Mouse (Mus musculus): Measurements from ENCODE around the gene 2610044O15Rik8. TPM values are rescaled to one million over a fixed set of nuclear protein-coding genes. Genes with fewer than 3 reads are reported as not detected.

2610044O15Rik8 gene
- 0.12 and 0.14 TPM in 2 replicates for polyA plus RNA-seq (2012; rRNA removed; ENCODE audit: low replicate concordance)

DNA sequence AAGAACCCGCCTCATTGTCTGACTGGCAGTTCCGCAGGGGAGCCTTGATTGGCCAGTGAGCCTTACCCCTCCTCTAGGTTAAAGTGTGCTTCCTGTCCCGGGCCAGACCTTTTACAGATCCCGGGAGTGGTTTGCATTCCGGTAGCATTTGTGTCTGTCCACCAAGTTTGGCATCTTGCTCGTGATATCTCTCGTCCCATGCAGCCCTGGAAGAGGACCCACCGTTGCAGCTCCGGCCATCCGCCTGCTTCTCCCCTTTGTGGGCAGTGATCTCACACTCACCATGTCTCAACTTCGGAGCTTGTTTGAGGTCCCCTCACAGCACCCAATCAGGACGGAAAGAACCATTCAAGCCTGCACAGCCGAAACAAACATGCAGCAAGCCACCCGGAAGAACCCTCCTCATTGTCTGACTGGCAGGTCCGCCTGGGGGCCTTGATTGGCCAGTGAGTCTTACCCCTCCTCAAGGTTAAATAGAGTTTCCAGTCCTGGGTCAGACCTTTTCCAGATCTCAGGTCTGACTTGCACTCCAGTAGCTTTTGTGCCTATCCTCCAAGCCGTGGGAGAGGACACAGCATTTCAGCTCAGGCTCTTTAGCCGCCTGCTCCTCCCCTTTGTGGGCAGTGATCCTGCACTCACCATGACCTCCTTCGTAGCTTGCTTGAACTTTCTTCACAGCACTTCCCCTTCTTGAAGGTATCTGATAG lies at the start of gene 2610044O15Rik8:
2610044O15Rik8 (minus strand) TSS at position 380 of the 707 bp plus-strand sequence.

Other genes starting within 250 kb of the 2610044O15Rik8 start
- not detected in 2 replicates for gene Ccdc7a, start 168.9 kb downstream of the 2610044O15Rik8 start, polyA plus RNA-seq (2012; rRNA removed; ENCODE audit: low replicate concordance)
- not detected in 2 replicates for gene Ccdc7b, start 167.3 kb downstream of the 2610044O15Rik8 start, polyA plus RNA-seq (2012; rRNA removed; ENCODE audit: low replicate concordance)
- gene Gm10999, start 102.7 kb downstream of the 2610044O15Rik8 start, polyA plus RNA-seq (2012; rRNA removed; ENCODE audit: low replicate concordance) = not detected in 2 replicates